ENCODE assay signal across 7 mouse cellular contexts in the genomic region with DNA sequence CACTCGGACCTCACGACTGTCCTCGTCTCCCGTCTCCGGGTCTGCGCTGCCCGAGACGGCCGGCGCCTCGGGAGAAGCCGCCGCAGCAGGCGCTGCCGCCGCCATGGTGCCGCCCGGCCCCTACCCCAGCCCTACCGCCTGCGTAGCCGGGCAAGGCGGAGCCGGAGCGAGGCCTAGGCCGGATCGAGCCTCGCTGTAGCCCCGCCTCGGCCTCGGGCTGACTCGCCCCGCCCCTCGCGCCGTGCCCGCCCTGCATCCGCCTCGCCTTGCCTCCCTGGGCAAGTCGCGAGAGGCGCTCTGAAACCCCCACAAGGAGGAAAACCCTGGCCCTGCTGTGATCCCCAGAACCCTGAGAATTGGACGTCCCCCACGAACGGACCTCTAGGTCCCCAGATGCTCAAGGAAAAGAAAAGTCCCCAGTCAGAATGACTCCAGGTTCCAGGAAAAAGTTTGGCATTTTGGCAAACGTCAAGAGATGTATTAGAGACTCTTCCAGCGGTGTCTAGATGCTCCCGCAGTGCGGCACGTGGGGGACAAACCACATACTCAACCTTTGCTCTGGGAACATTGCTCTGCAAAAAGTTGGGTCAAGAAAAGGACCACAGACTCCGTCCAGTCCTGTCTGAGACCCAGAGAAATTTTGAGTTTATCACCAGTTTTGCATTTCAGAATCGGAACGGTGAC. TPM values are rescaled to one million over a fixed set of nuclear protein-coding genes. Genes with fewer than 3 reads are reported as not detected.
DNase-seq lines count a peak whose midpoint lies in the region; ATAC-seq lines count a peak whose summit lies in the region.

Gene Rasa2, minus strand, starts transcription at position 229 of the 684 bp plus-strand sequence.

- H3K36me3 ChIP-seq in intestine, embryonic 16.5 days (ENCODE audit: control insufficient read depth, insufficient read depth, low read length): no peaks in the 10 kb centered on the region
- H3K36me3 ChIP-seq in midbrain, embryonic 11.5 days (ENCODE audit: control insufficient read depth, insufficient read depth, low read length): no peaks in the 10 kb centered on the region

- H3K27me3 ChIP-seq in intestine, embryonic 16.5 days (replicated peaks; ENCODE audit: control insufficient read depth, insufficient read depth, low read length): no peaks in the 10 kb centered on the region
- 0 out of 2 replicates have a peak, but pooled peaks cover 2% of the 10 kb centered on the region for H3K27me3 ChIP-seq in midbrain, embryonic 11.5 days (ENCODE audit: control insufficient read depth, insufficient read depth, low read length)

- no peaks in the 10 kb centered on the region for H3K9me3 ChIP-seq in intestine, embryonic 16.5 days (ENCODE audit: control insufficient read depth, low read length)
- no peaks in the 10 kb centered on the region for H3K9me3 ChIP-seq in midbrain, embryonic 11.5 days (ENCODE audit: control insufficient read depth, low read length)

- peak within 1 kb of the TSS; percentile 51 for H3K4me2 ChIP-seq in intestine, embryonic 16.5 days (ENCODE audit: low read depth, low read length)
- H3K4me2 ChIP-seq in midbrain, embryonic 11.5 days: peak within 1 kb of the TSS; percentile 91

- peak; percentile 97 for ATAC-seq in intestine, embryonic 16.5 days
- ATAC-seq in midbrain, embryonic 11.5 days (ENCODE audit: low FRiP score): peak; percentile 98

- peak; percentile 92 to 93 for DNase-seq in adrenal gland, adult 18-20 months (ENCODE audit: low spot score in 2 of 2)
- peak; percentile 96 for DNase-seq in embryo, embryonic 11 days
- DNase-seq in gastrocnemius, postnatal 36 days: peak; percentile 86 to 88
- DNase-seq in left cerebral cortex, postnatal 36 days (ENCODE audit: low spot score in 2 of 2): peak; percentile 87 to 91
- DNase-seq in midbrain, embryonic 11.5 days (ENCODE audit: low spot score, missing footprints): peak; percentile 97
- DNase-seq in skeletal muscle tissue, adult 2 months (ENCODE audit: low read depth, low spot score): peak; percentile 77

- H3K4me3 ChIP-seq in intestine, embryonic 16.5 days (ENCODE audit: low read length): peak within 1 kb of the TSS; percentile 89
- peak within 1 kb of the TSS; percentile 91 for H3K4me3 ChIP-seq in midbrain, embryonic 11.5 days (ENCODE audit: low read depth, low read length)

- H3K9ac ChIP-seq in intestine, embryonic 16.5 days (ENCODE audit: low read depth, low read length): peak within 1 kb of the TSS; percentile 95
- H3K9ac ChIP-seq in midbrain, embryonic 11.5 days (ENCODE audit: low read length): peak within 1 kb of the TSS; percentile 95

- H3K4me1 ChIP-seq in intestine, embryonic 16.5 days (ENCODE audit: control insufficient read depth, insufficient read depth, low read length): peaks cover 15% of the 10 kb centered on the region
- peaks cover 3% of the 10 kb centered on the region; the same call in 1 of the 2 replicates for H3K4me1 ChIP-seq in midbrain, embryonic 11.5 days (ENCODE audit: control insufficient read depth, insufficient read depth, low read length)

- H3K27ac ChIP-seq in intestine, embryonic 16.5 days (ENCODE audit: low read length): peak within 1 kb of the TSS; percentile 99
- H3K27ac ChIP-seq in midbrain, embryonic 11.5 days (ENCODE audit: low read depth, low read length): peak within 1 kb of the TSS; percentile 95

- WGBS in intestine, embryonic 16.5 days: 1% methylated on average over 52 of the region's 52 CpGs
- WGBS in midbrain, embryonic 11.5 days: 3% methylated on average over 52 of the region's 52 CpGs

- intact Hi-C loops in gastrocnemius, postnatal 36 days (cut with DNase I): no loop called here
- intact Hi-C loops in left cerebral cortex, postnatal 36 days (cut with DNase I): no loop called here

RNA-seq across cellular contexts. Expression of gene Rasa2, which starts in this region (rescaled TPM):
- total RNA-seq in adrenal gland, adult 18-20 months (2021): 10 to 100 TPM; 12.1 to 15.4 TPM
- 1 to 10 TPM; 2.5 to 3.0 TPM for total RNA-seq in gastrocnemius, postnatal 36 days (2021)
- polyA plus RNA-seq in intestine, embryonic 16.5 days (2015; fragmentation: Nextera tagmentation; extraction: Ambion mirVana): 13.7 and 15.3 TPM in 2 replicates
- 10 to 100 TPM; 31.0 to 32.4 TPM for total RNA-seq in left cerebral cortex, postnatal 36 days (2021)
- polyA plus RNA-seq in midbrain, embryonic 11.5 days (2014; fragmentation: Nextera tagmentation; extraction: Ambion mirVana): 14.0 and 15.1 TPM in 2 replicates

Comparison
In these comparisons a context has a peak if more than half of its experiments do, and no peak if none do; other contexts are left out.
1. Peak in every context shown above with its lines: DNase-seq, ATAC-seq, H3K4me3 ChIP-seq and H3K27ac ChIP-seq.